Mouse (Mus musculus) bone marrow macrophage, adult 2 months (primary cell): ENCODE measurements at regions not wholly inside any gene's neighbourhood (a gene's known extent, or its start where the extent isn't known, plus 50 kb on each side); places are given as distances from the start of the nearest gene placed in this dataset.

ENCODE experiments used
- H3K27ac ChIP-seq: 2 replicates; pipeline ENCODE4 v1.5.1; 2012; ENCODE audit warnings: low read depth, low read length; ENCODE audit not compliant: insufficient read depth
- H3K4me1 ChIP-seq: 2 replicates; pipeline ENCODE4 v1.6.1; 2012; ENCODE audit warnings: low read length; ENCODE audit not compliant: control insufficient read depth, insufficient read depth
- H3K4me3 ChIP-seq: 2 replicates; pipeline ENCODE4 v1.5.1; 2012; ENCODE audit warnings: mild to moderate bottlenecking, low read length, moderate library complexity; ENCODE audit not compliant: insufficient read depth
- CTCF ChIP-seq: IDR thresholded peaks from 2 replicates; pipeline ENCODE4 v1.5.1; 2012; ENCODE audit warnings: low read depth, mild to moderate bottlenecking, low read length, moderate library complexity
- POLR2A ChIP-seq: IDR thresholded peaks from 2 replicates; pipeline ENCODE4 v1.6.1; 2012; ENCODE audit warnings: mild to moderate bottlenecking, low read depth, low read length, borderline replicate concordance

DNA sequence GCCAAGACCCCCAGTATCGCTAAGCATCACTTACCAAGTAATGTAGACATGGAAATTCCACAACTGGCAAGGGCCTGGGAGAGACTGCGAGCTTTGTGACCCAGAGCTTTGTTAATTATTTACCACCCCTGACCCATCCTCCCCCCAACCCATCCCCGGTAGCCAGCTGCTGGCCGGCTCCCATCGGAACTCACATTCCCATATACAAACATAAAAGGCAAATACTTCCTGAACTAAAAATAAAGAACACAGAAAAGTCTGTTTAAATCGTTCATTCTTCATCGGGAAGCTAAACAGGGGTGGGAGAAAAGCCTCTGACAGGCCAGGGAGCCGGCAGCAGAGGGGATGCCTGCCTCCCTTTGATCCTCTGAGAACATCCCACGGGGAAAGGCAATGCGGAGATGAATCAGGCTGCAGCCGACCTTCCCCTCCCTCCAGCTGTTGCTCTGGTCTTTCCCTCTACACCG, 163.7 kb downstream of the Cand1 start:
- TF ChIP-seq POLR2A: no peak
- TF ChIP-seq CTCF: no peak
- H3K27ac ChIP-seq: no peak overlapping the region
- H3K4me1 ChIP-seq: no peaks in the 10 kb centered on the region
- H3K4me3 ChIP-seq: no peak overlapping the region

DNA sequence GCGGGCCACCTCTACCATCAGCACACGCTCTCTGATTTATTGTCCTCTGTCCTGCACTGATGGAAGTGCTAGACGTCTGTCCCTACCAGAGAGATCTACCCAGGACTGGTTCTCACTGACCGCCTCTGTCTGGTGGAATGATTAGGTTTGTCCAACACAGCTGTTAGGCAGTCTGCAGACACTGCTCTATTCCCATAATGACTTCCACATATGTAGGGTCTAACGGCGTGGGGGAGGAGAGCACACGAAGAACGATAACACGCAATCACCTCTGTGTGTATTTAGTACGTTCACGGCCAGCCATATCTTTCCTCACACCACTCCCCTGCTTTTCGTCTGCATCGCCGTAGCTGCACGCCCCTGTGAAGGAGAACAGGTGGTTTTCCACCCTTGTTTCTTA, 165.0 kb downstream of the Cand1 start:
- Histone ChIP-seq H3K27ac (no peak overlapping the region), H3K4me3 (no peak overlapping the region), H3K4me1 (no peaks in the 10 kb centered on the region)
- no peak for TF ChIP-seq CTCF
- TF ChIP-seq POLR2A: no peak

DNA sequence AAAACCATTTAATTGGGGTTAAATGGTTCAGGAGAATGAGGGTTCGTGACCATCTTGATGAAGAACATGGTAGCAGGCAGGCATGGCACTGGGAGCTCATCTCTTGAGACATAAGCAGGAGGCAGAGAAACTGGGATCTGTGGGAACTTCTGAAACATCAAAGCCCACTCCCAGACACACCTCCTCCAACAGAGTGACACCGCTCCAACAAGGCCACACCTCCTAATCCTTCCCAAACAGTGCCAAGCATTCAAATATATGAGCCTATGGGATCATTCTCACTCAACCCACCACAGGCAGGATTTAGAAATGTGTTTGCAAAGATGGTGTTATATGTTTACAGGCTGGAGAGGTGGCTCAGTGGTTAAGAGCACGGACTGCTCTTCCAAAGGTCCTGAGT, 165.9 kb downstream of the Cand1 start:
- no peak for TF ChIP-seq CTCF
- TF ChIP-seq POLR2A: no peak
- H3K4me3 ChIP-seq: no peak overlapping the region
- no peak overlapping the region for H3K27ac ChIP-seq
- H3K4me1 ChIP-seq: no peaks in the 10 kb centered on the region

DNA sequence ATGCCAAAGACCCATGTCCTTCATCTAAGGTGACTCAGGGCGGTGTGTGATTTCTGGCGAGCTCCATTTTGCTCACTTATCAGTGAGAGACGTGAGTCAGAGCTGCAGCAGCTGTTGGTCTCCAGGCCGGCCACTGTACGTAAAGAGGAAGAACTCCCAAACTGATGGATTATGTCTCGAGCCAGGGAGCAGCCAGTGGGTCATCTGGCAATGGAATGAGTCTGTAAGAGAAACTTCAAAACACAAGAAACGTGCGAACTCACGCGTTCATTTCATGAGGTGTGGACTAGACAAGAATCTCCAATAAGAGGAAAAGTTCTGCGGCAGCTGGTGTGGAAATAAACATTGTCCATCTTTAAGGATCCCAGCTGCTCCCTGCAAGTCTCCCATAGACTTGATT, 170.4 kb downstream of the Cand1 start:
- Histone ChIP-seq H3K27ac (no peak overlapping the region), H3K4me1 (no peaks in the 10 kb centered on the region), H3K4me3 (no peak overlapping the region)
- no peak for TF ChIP-seq CTCF
- TF ChIP-seq POLR2A: no peak

DNA sequence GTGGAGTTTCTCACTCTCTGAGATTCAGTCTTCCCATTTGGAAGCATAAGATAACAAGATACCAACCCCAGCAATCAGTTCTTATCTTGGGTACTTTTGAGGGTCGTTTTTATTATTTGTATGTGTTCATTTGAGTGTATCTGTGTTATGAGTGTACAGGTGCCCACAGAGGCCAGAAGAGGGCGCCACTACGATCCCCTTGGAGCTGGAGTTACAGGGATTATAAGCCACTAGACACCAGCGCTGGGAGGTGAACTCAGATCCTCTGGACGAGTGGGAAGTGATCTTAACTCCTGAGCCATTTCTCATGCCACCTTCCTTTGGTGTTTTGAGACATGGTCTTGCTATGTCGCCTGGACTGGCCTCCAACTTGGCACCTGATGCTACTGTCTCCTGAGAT, 172.0 kb downstream of the Cand1 start:
- Histone ChIP-seq H3K4me1 (peaks cover 5% of the 10 kb centered on the region), H3K27ac (no peak overlapping the region), H3K4me3 (no peak overlapping the region)
- no peak for TF ChIP-seq CTCF
- TF ChIP-seq POLR2A: no peak

DNA sequence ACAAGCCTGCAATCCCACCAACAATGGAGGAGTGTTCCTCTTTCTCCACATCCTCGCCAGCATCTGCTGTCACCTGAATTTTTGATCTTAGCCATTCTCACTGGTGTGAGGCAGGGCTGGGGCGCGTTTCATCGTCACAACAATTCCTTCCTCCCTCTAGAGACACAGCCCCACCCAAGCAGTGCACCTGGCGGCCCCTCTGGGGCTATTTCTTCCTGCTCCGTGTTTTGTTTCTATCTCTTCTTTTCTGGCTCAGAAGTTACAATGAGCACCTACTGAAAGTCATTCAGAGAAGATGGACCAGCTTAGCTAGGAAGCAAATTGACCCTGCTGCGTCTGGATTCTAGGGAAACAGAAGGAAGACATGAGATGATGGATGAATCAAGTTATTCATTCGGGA, 172.5 kb downstream of the Cand1 start:
- no peak overlapping the region for H3K27ac ChIP-seq
- peaks cover 6% of the 10 kb centered on the region for H3K4me1 ChIP-seq
- no peak overlapping the region for H3K4me3 ChIP-seq
- TF ChIP-seq POLR2A (no peak), CTCF (no peak)

DNA sequence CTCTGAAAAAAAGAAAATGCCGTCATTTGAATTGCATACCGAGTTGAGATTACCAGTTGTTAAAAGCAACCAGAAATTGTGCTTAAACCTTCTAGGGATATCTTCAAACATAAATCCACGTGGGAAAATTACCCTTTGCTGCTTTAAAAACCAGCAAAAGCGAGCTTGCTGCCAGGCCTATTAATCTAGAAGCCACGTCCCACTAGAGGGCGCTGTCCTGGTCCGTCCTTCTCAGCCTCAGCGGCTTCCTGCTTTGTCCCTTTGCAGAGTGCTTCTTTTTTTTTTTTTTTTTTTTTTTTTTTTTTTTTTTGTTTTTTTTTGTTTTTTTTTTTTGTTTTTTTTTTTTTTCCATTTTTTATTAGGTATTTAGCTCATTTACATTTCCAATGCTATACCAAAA, 173.9 kb downstream of the Cand1 start:
- peaks cover 6% of the 10 kb centered on the region for H3K4me1 ChIP-seq
- H3K4me3 ChIP-seq: no peak overlapping the region
- no peak overlapping the region for H3K27ac ChIP-seq
- peak; percentile 61 for TF ChIP-seq CTCF
- no peak for TF ChIP-seq POLR2A

DNA sequence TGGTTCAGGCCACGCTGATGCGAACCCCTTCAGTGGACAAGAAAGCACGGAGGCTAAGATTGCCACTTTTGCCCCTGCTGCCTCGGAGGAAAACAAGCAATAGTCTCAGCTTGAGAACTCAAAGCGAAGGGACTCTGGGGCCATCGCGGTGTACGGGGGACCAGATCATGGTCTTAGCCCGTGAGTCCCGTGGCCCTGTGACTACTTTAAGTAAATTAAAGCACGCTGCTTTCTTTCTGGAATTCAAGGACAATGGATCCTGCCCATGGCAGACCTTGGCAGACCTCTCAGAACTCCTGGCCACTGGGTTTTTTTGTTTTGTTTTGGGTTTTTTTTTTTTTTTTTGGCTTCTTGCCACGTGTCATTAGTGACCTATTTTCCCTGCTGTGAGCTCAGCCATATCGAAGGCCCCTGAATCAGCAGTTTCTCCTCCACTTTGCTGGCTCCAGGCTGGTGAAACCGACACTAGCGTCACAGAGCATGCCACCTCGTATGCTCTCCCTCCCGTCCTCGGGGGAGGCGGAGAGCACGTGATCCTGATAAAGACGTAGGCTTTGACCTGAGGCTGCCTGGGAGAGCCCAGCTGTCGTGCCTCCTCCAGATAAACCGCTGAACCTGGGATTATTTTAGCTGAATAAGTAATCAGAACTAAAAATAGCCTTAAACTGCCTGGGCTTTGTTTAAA, 174.6 kb downstream of the Cand1 start:
- Histone ChIP-seq H3K4me3 (no peak overlapping the region), H3K27ac (no peak overlapping the region), H3K4me1 (peaks cover 6% of the 10 kb centered on the region)
- TF ChIP-seq POLR2A (no peak), CTCF (no peak)

DNA sequence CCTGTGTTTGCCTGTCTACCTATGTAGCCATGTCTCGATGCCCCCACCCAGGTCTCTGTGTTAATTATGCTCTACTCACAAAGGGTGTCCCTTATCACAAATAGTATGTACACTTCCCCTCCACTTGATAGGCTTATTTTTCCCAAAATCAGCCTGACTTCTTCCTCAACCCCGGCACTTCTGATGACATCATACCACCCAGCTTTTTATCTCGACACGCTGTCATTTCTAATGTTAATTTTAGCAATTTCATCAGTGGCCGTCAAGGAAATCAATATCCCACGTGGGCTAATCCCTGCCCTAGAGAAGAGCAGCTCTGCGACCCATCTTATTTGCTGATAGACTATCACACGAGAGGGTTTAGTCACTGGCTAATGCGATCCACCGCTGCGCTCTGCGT, 175.6 kb downstream of the Cand1 start:
- Histone ChIP-seq H3K27ac (no peak overlapping the region), H3K4me1 (peaks cover 6% of the 10 kb centered on the region), H3K4me3 (no peak overlapping the region)
- no peak for TF ChIP-seq POLR2A
- TF ChIP-seq CTCF: no peak

DNA sequence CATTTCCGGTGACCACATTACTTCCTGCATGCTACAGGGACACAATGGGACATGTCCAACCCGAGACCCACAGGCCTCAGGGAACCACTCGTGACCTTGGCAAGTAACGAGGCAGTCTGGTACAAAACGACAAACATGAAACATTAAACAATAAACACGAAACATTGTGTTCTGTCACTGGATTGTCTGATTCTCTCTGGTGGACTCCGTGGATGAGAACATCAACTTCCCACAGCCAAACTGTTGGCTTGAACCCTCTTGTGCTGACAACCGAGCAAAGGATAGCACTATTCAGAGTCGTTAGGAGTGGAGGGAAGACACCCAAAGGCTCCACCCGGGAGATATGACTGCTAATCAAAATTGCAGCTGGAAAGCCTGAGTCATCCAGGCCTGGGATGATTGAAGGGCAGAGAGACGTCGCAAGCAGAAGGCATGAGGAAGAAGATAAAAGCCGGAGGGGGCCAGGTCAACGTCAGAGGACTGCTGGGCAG, 176.6 kb downstream of the Cand1 start:
- Histone ChIP-seq H3K27ac (no peak overlapping the region), H3K4me1 (peaks cover 6% of the 10 kb centered on the region), H3K4me3 (no peak overlapping the region)
- TF ChIP-seq CTCF (no peak), POLR2A (no peak)

DNA sequence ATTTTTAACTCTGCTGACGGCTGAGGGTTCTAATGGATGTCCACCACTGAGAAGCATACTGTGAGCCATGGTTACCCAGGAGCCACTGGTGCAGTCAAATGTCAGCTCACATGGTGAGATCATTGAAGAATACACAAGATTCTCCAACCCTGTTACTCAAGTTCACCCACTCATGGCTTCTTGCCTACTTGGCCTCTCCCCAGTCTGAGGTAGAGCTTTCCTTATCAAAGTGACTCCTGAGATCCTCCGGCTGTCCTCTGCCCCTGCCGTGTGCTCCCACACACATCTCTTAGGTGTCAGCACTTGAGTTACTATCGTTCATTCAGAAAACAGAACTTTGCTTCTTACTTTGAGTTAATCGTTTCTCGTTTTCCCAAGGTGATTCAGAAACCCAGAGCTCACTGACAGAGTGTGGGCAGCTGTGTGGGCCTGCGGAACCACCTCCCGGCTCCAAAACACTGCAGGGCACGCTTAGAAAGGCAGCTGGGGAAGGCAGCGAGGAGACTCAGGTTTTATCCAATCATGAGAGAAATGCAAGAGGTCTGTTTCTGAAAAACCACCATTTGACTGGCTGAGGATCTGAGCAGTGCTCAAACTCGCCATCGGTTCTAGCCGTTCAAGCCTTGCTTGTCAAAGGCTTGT, 177.8 kb downstream of the Cand1 start:
- H3K4me1 ChIP-seq: peaks cover 6% of the 10 kb centered on the region
- no peak overlapping the region for H3K4me3 ChIP-seq
- no peak overlapping the region for H3K27ac ChIP-seq
- TF ChIP-seq CTCF (no peak), POLR2A (no peak)
